10 mouse cellular contexts compared by ENCODE assay signal in genomic region chr7:28263786-28264185, GRCm38 (mm10). TPM values are rescaled to one million over a fixed set of nuclear protein-coding genes. Genes with fewer than 3 reads are reported as not detected.
DNase-seq lines count a peak whose midpoint lies in the region; ATAC-seq lines count a peak whose summit lies in the region.
"Had no signal": no experiment of that assay in that cellular context is flagged by ENCODE, and none has a peak within 500 bp of the region (broad histone marks: within the 10 kb centered on the region; RNA-seq: fewer than 3 reads in every experiment).

No protein-coding gene starts in this region.

- no peak overlapping the region for H3K4me2 ChIP-seq in midbrain, embryonic 16.5 days (ENCODE audit: low read length)
- no peak overlapping the region for H3K4me2 ChIP-seq in embryonic facial prominence, embryonic 14.5 days (ENCODE audit: low read depth, low read length)
- H3K4me2 ChIP-seq in kidney, embryonic 16.5 days (replicated peaks; ENCODE audit: low read depth, low read length): no peak overlapping the region
- H3K4me2 ChIP-seq: embryonic facial prominence, embryonic 13.5 days had no signal

- H3K27ac ChIP-seq in midbrain, embryonic 10.5 days (replicated peaks): no peak overlapping the region
- H3K27ac ChIP-seq in midbrain, embryonic 16.5 days (ENCODE audit: low read length): no peak overlapping the region
- no peak overlapping the region for H3K27ac ChIP-seq in embryonic facial prominence, embryonic 14.5 days (replicated peaks; ENCODE audit: low read depth, low read length)
- no peak overlapping the region for H3K27ac ChIP-seq in kidney, embryonic 16.5 days (ENCODE audit: low read length)
- H3K27ac ChIP-seq: embryonic facial prominence, embryonic 13.5 days had no signal

- H3K36me3 ChIP-seq in midbrain, embryonic 10.5 days: no peaks in the 10 kb centered on the region
- H3K36me3 ChIP-seq in midbrain, embryonic 16.5 days (ENCODE audit: control insufficient read depth, insufficient read depth, low read length): no peaks in the 10 kb centered on the region
- no peaks in the 10 kb centered on the region for H3K36me3 ChIP-seq in embryonic facial prominence, embryonic 14.5 days (ENCODE audit: control insufficient read depth, insufficient read depth, low read length)
- no peaks in the 10 kb centered on the region for H3K36me3 ChIP-seq in kidney, embryonic 16.5 days (ENCODE audit: insufficient read depth, low read length)
- H3K36me3 ChIP-seq: embryonic facial prominence, embryonic 13.5 days had no signal

- no peaks in the 10 kb centered on the region for H3K27me3 ChIP-seq in midbrain, embryonic 10.5 days (ENCODE audit: low read depth, poor library complexity, severe bottlenecking)
- H3K27me3 ChIP-seq in midbrain, embryonic 16.5 days (ENCODE audit: control insufficient read depth, insufficient read depth, low read depth, low read length): no peaks in the 10 kb centered on the region
- H3K27me3 ChIP-seq in embryonic facial prominence, embryonic 14.5 days (replicated peaks; ENCODE audit: control insufficient read depth, insufficient read depth, low read length): no peaks in the 10 kb centered on the region
- no peaks in the 10 kb centered on the region for H3K27me3 ChIP-seq in kidney, embryonic 16.5 days (ENCODE audit: insufficient read depth, low read length)
- H3K27me3 ChIP-seq: embryonic facial prominence, embryonic 13.5 days had no signal

- no peak for ATAC-seq in midbrain, embryonic 16.5 days
- no peak for ATAC-seq in embryonic facial prominence, embryonic 14.5 days (ENCODE audit: low read depth)
- ATAC-seq in kidney, embryonic 16.5 days (ENCODE audit: low FRiP score, low TSS enrichment): 0 out of 2 replicates have a peak, but pooled peaks have one; percentile 39
- peak; percentile 86 for ATAC-seq in megakaryocyte-erythroid progenitor cell, adult 5-6 weeks (replicated peaks; ENCODE audit: low FRiP score, low TSS enrichment, poor library complexity, severe bottlenecking)

- peak; percentile 70 for DNase-seq in midbrain, embryonic 10.5 days (ENCODE audit: low spot score)
- peak; percentile 68 to 88 for DNase-seq in adrenal gland, adult (ENCODE audit: inconsistent age in 2 of 2, low spot score in 1 of 2)
- DNase-seq in embryonic facial prominence, embryonic 14.5 days (ENCODE audit: low spot score): peak; percentile 83
- DNase-seq in thymus, postnatal 14 days: peak; percentile 78
- DNase-seq in left cerebral cortex, adult 11 months (ENCODE audit: low spot score): no peak

- H3K9ac ChIP-seq in midbrain, embryonic 16.5 days (ENCODE audit: low read depth, low read length): no peak overlapping the region
- H3K9ac ChIP-seq in embryonic facial prominence, embryonic 14.5 days (ENCODE audit: low read depth, low read length): no peak overlapping the region
- H3K9ac ChIP-seq in kidney, embryonic 16.5 days (replicated peaks; ENCODE audit: low read length): no peak overlapping the region
- H3K9ac ChIP-seq: embryonic facial prominence, embryonic 13.5 days had no signal

- WGBS in midbrain, embryonic 10.5 days: 9% methylated on average over 15 of the region's 15 CpGs
- 5% methylated on average over 15 of the region's 15 CpGs for WGBS in midbrain, embryonic 16.5 days
- 6% methylated on average over 15 of the region's 15 CpGs for WGBS in embryonic facial prominence, embryonic 14.5 days
- WGBS in kidney, embryonic 16.5 days: 3% methylated on average over 15 of the region's 15 CpGs

- no peaks in the 10 kb centered on the region for H3K9me3 ChIP-seq in midbrain, embryonic 10.5 days (replicated peaks)
- no peaks in the 10 kb centered on the region for H3K9me3 ChIP-seq in midbrain, embryonic 16.5 days (replicated peaks; ENCODE audit: control insufficient read depth, low read length, poor library complexity, severe bottlenecking)
- no peaks in the 10 kb centered on the region for H3K9me3 ChIP-seq in embryonic facial prominence, embryonic 14.5 days (ENCODE audit: control insufficient read depth, low read length)
- no peaks in the 10 kb centered on the region for H3K9me3 ChIP-seq in kidney, embryonic 16.5 days (ENCODE audit: low read length)
- H3K9me3 ChIP-seq: embryonic facial prominence, embryonic 13.5 days had no signal

- H3K4me1 ChIP-seq in midbrain, embryonic 10.5 days: peaks cover 8% of the 10 kb centered on the region
- H3K4me1 ChIP-seq in midbrain, embryonic 16.5 days (ENCODE audit: control insufficient read depth, insufficient read depth, low read length): peaks cover 2% of the 10 kb centered on the region
- H3K4me1 ChIP-seq in embryonic facial prominence, embryonic 14.5 days (ENCODE audit: control insufficient read depth, insufficient read depth, low read length): no peaks in the 10 kb centered on the region
- H3K4me1 ChIP-seq in kidney, embryonic 16.5 days (ENCODE audit: insufficient read depth, low read length): peaks cover 3% of the 10 kb centered on the region; the same call in 1 of the 2 replicates

- H3K4me3 ChIP-seq in midbrain, embryonic 10.5 days: no peak overlapping the region
- no peak overlapping the region for H3K4me3 ChIP-seq in midbrain, embryonic 16.5 days (ENCODE audit: low read depth, low read length)
- H3K4me3 ChIP-seq in embryonic facial prominence, embryonic 14.5 days (ENCODE audit: low read depth, low read length): no peak overlapping the region
- H3K4me3 ChIP-seq in kidney, embryonic 16.5 days (ENCODE audit: low read length): no peak overlapping the region
- H3K4me3 ChIP-seq: embryonic facial prominence, embryonic 13.5 days had no signal

RNA-seq across cellular contexts. Expression of gene Eid2, which starts 3.9 kb away (rescaled TPM):
- polyA plus RNA-seq in midbrain, embryonic 10.5 days (2016; fragmentation: Nextera tagmentation; extraction: Ambion mirVana): 1.9 and 2.0 TPM in 2 replicates
- 3.5 and 4.3 TPM in 2 replicates for polyA plus RNA-seq in midbrain, embryonic 16.5 days (2015; fragmentation: Nextera tagmentation; extraction: Ambion mirVana)
- polyA plus RNA-seq in embryonic facial prominence, embryonic 14.5 days (2014; fragmentation: Nextera tagmentation; extraction: Ambion mirVana): 4.9 and 6.3 TPM in 2 replicates
- 0.85 and 1.2 TPM in 2 replicates for polyA plus RNA-seq in kidney, embryonic 16.5 days (2015; fragmentation: Nextera tagmentation; extraction: Ambion mirVana)
- total RNA-seq in megakaryocyte-erythroid progenitor cell, adult 5-6 weeks (2014; fragmentation: Nextera tagmentation): 2.2 and 4.2 TPM in 2 replicates
- 2.0 and 2.9 TPM in 2 replicates for total RNA-seq in megakaryocyte-erythroid progenitor cell, adult 5-6 weeks (2017)

RNA-seq across cellular contexts. Expression of gene Eid2b, which starts 13.8 kb away (rescaled TPM):
- 11.9 and 15.3 TPM in 2 replicates for polyA plus RNA-seq in midbrain, embryonic 10.5 days (2016; fragmentation: Nextera tagmentation; extraction: Ambion mirVana)
- 44.2 and 44.8 TPM in 2 replicates for polyA plus RNA-seq in midbrain, embryonic 16.5 days (2015; fragmentation: Nextera tagmentation; extraction: Ambion mirVana)
- polyA plus RNA-seq in embryonic facial prominence, embryonic 14.5 days (2014; fragmentation: Nextera tagmentation; extraction: Ambion mirVana): 13.4 TPM in 2 replicates
- 9.2 and 9.9 TPM in 2 replicates for polyA plus RNA-seq in kidney, embryonic 16.5 days (2015; fragmentation: Nextera tagmentation; extraction: Ambion mirVana)
- total RNA-seq in megakaryocyte-erythroid progenitor cell, adult 5-6 weeks (2014; fragmentation: Nextera tagmentation): 2.1 and 2.9 TPM in 2 replicates
- 0.38 and 1.4 TPM in 2 replicates for total RNA-seq in megakaryocyte-erythroid progenitor cell, adult 5-6 weeks (2017)

RNA-seq across cellular contexts. Expression of gene Selenov, which starts 27.2 kb away (rescaled TPM):
- polyA plus RNA-seq in midbrain, embryonic 10.5 days (2016; fragmentation: Nextera tagmentation; extraction: Ambion mirVana): 0.46 and 1.4 TPM in 2 replicates
- 1.2 TPM in 2 replicates for polyA plus RNA-seq in midbrain, embryonic 16.5 days (2015; fragmentation: Nextera tagmentation; extraction: Ambion mirVana)
- polyA plus RNA-seq in embryonic facial prominence, embryonic 14.5 days (2014; fragmentation: Nextera tagmentation; extraction: Ambion mirVana): 0.42 TPM in 1 of 2 replicates, not detected in the other
- polyA plus RNA-seq in kidney, embryonic 16.5 days (2015; fragmentation: Nextera tagmentation; extraction: Ambion mirVana): 0.41 and 0.74 TPM in 2 replicates
- not detected in 2 replicates for total RNA-seq in megakaryocyte-erythroid progenitor cell, adult 5-6 weeks (2014; fragmentation: Nextera tagmentation)
- not detected in 2 replicates for total RNA-seq in megakaryocyte-erythroid progenitor cell, adult 5-6 weeks (2017)
- total RNA-seq: liver, adult 2 months had no signal
- polyA plus RNA-seq: liver, adult 2 months had no signal

RNA-seq across cellular contexts. Expression of gene Dll3, which starts 38.3 kb away (rescaled TPM):
- 39.0 and 61.2 TPM in 2 replicates for polyA plus RNA-seq in midbrain, embryonic 10.5 days (2016; fragmentation: Nextera tagmentation; extraction: Ambion mirVana)
- 16.3 and 16.5 TPM in 2 replicates for polyA plus RNA-seq in midbrain, embryonic 16.5 days (2015; fragmentation: Nextera tagmentation; extraction: Ambion mirVana)
- polyA plus RNA-seq in embryonic facial prominence, embryonic 14.5 days (2014; fragmentation: Nextera tagmentation; extraction: Ambion mirVana): 0.90 and 2.1 TPM in 2 replicates
- 0.50 and 0.68 TPM in 2 replicates for polyA plus RNA-seq in kidney, embryonic 16.5 days (2015; fragmentation: Nextera tagmentation; extraction: Ambion mirVana)
- 0.45 TPM in 1 of 2 replicates, not detected in the other for total RNA-seq in megakaryocyte-erythroid progenitor cell, adult 5-6 weeks (2014; fragmentation: Nextera tagmentation)
- not detected in 2 replicates for total RNA-seq in megakaryocyte-erythroid progenitor cell, adult 5-6 weeks (2017)
- total RNA-seq: liver, adult 2 months had no signal
- polyA plus RNA-seq: liver, adult 2 months had no signal

RNA-seq across cellular contexts. Expression of gene Timm50, which starts 48.1 kb away (rescaled TPM):
- 249 and 261 TPM in 2 replicates for polyA plus RNA-seq in midbrain, embryonic 10.5 days (2016; fragmentation: Nextera tagmentation; extraction: Ambion mirVana)
- 119 and 123 TPM in 2 replicates for polyA plus RNA-seq in midbrain, embryonic 16.5 days (2015; fragmentation: Nextera tagmentation; extraction: Ambion mirVana)
- polyA plus RNA-seq in embryonic facial prominence, embryonic 14.5 days (2014; fragmentation: Nextera tagmentation; extraction: Ambion mirVana): 124 and 134 TPM in 2 replicates
- polyA plus RNA-seq in kidney, embryonic 16.5 days (2015; fragmentation: Nextera tagmentation; extraction: Ambion mirVana): 162 and 169 TPM in 2 replicates
- 77.5 and 91.2 TPM in 2 replicates for total RNA-seq in megakaryocyte-erythroid progenitor cell, adult 5-6 weeks (2014; fragmentation: Nextera tagmentation)
- total RNA-seq in megakaryocyte-erythroid progenitor cell, adult 5-6 weeks (2017): 31.5 and 66.9 TPM in 2 replicates

Comparison
In these comparisons a context has a peak if more than half of its experiments do, and no peak if none do; other contexts are left out.
1. ATAC-seq: peak in kidney, embryonic 16.5 days (single experiment) and megakaryocyte-erythroid progenitor cell, adult 5-6 weeks (single experiment); none in midbrain, embryonic 16.5 days (single experiment) and embryonic facial prominence, embryonic 14.5 days (single experiment).